Mouse (Mus musculus) lung, embryonic 15.5 days (tissue): ENCODE data around the gene Tnfrsf8. TPM values are rescaled to one million over a fixed set of nuclear protein-coding genes. Genes with fewer than 3 reads are reported as not detected.

Experiments
- ATAC-seq: fragments of 200-750 bp; cut with Nextera tagmentation; 2 replicates; pipeline ENCODE4 v1.8.0; 2017; ENCODE audit warnings: moderate number of reproducible peaks, borderline replicate concordance; ENCODE audit not compliant: low FRiP score, low TSS enrichment; ENCODE audit errors: extremely low read depth
- H3K27ac ChIP-seq: fragments of 300-500 bp; sonication (generic); 2 replicates; pipeline ENCODE4 v1.5.1; 2015; ENCODE audit warnings: moderate library complexity, mild to moderate bottlenecking, inconsistent platforms
- H3K27me3 ChIP-seq: fragments of 300-500 bp; sonication (generic); 2 replicates; pipeline ENCODE4 v1.6.1; 2015; ENCODE audit warnings: inconsistent platforms
- H3K36me3 ChIP-seq: fragments of 300-500 bp; sonication (generic); 2 replicates; pipeline ENCODE4 v1.6.1; 2015; ENCODE audit warnings: inconsistent platforms
- H3K4me1 ChIP-seq: fragments of 300-500 bp; sonication (generic); 2 replicates; pipeline ENCODE4 v1.6.1; 2015; ENCODE audit warnings: inconsistent platforms
- H3K4me2 ChIP-seq: fragments of 300-500 bp; sonication (generic); 2 replicates; pipeline ENCODE4 v1.6.1; 2015; ENCODE audit warnings: inconsistent platforms, mild to moderate bottlenecking, moderate library complexity
- H3K4me3 ChIP-seq: fragments of 300-500 bp; sonication (generic); 2 replicates; pipeline ENCODE4 v1.5.1; 2015; ENCODE audit warnings: mild to moderate bottlenecking, inconsistent platforms
- H3K9ac ChIP-seq: fragments of 300-500 bp; sonication (generic); 2 replicates; pipeline ENCODE4 v1.6.1; 2015; ENCODE audit warnings: inconsistent platforms
- H3K9me3 ChIP-seq: fragments of 300-500 bp; sonication (generic); 2 replicates; pipeline ENCODE4 v1.6.1; 2016; ENCODE audit warnings: inconsistent platforms
- WGBS: fragments of 180-500 bp; shearing (Covaris S2); methylation state at CpG from one replicate; pipeline ENCODE4 v1.1.7; 2015; 5-methylcytosine and 5-hydroxymethylcytosine counted together
- polyA plus RNA-seq: library from polyadenylated mRNA; unstranded; fragments of >200 nt; fragmentation: Nextera tagmentation; extraction: Ambion mirVana; gene quantifications from 2 replicates; pipeline ENCODE4 v1.2.1, GENCODE M21; 2015

The Tnfrsf8 gene
- polyA plus RNA-seq, 1 experiment from 2014 or later, result 0.98 TPM

DNA sequence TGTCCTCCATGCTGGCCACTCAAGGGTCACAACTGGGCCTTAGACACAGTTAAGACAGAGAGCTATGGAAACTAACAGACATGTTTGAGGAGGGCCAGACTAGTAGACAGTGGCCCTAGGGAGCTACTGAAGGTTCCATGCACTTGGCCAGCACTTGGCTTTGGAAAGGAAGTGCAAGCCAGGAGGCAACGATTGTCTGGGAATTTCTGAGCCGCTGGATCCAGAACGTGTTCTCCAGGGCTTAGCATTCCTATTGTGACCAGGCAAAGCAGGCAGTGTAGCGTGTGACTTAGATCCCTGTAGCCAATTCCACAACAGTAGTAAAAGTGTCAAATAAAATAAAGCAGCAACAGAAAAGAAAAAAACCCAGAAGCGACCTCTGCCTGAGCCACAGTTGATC lies 54.2 kb downstream of the Tnfrsf8 start:
- Histone ChIP-seq H3K27me3 (no peaks in the 10 kb centered on the region; the same call in 1 of the 2 replicates), H3K4me2 (no peak overlapping the region), H3K4me3 (no peak overlapping the region), H3K9me3 (no peaks in the 10 kb centered on the region), H3K9ac (no peak overlapping the region), H3K27ac (no peak overlapping the region), H3K4me1 (no peaks in the 10 kb centered on the region), H3K36me3 (no peaks in the 10 kb centered on the region)
- no peak for ATAC-seq
- 83% methylated on average over 5 of the region's 5 CpGs for WGBS

DNA sequence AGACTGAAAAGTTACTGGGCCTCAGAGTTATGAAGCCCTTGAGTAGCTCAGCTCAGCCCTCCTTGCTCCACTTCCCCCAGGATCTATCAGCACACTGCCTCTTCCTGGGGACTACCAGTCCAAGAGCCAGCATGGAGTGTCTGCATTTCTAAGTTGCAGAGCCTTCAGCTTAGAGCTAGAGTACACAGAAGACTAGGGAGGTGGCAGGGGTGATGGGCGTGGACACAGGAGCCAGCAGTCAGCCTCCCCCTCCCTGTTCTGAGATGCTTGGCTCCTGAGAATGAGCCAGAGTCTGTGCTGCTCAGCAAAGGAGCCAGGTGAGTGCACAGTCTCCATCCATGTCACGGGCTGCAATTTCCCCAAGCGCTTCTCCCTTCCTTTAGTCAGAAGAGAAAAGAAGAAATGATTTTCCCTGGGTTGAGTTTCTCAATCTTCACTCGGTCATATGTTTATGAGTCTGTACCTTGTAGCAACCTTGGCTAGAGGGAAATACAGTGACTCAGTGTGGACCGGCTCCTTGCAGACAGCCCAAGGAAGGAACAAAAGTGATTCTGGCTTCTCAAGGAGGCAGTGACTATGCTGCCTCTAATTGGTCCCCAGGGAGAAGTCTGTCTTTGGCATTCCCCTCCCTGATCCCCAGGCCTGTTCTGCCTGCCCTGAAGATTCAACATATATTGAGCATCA lies 57.1 kb downstream of the Tnfrsf8 start:
- Histone ChIP-seq H3K4me3 (no peak overlapping the region), H3K36me3 (no peaks in the 10 kb centered on the region), H3K9me3 (no peaks in the 10 kb centered on the region), H3K4me2 (no peak overlapping the region), H3K9ac (no peak overlapping the region), H3K27me3 (no peaks in the 10 kb centered on the region), H3K4me1 (no peaks in the 10 kb centered on the region), H3K27ac (no peak overlapping the region)
- 62% methylated on average over 5 of the region's 5 CpGs for WGBS
- ATAC-seq, result no peak

DNA sequence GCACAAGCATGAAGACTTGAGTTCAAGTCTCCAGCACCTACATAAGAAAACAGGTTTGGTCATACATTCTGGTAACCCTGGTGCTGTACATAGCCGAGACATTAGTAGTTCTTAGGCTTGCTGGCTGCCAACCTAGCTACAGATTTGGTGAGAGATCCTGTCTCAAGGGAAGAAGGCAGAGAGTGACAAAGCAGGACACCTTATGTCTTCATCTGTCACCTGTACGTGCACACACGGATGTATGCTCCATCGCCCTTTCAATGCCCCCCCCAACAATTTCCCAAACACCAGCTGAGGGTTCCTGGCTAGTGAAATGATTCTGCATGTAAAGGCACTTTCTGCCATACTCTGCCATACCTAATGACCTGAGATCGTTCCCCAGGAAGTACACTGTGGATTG lies 58.8 kb downstream of the Tnfrsf8 start:
- H3K4me1 ChIP-seq, result no peaks in the 10 kb centered on the region
- H3K4me2 ChIP-seq, result no peak overlapping the region
- H3K9ac ChIP-seq, result no peak overlapping the region
- no peaks in the 10 kb centered on the region for H3K27me3 ChIP-seq
- no peaks in the 10 kb centered on the region for H3K9me3 ChIP-seq
- no peak overlapping the region for H3K4me3 ChIP-seq
- ATAC-seq, result no peak
- H3K27ac ChIP-seq, result no peak overlapping the region
- no peaks in the 10 kb centered on the region for H3K36me3 ChIP-seq
- WGBS, result 76% methylated on average over 5 of the region's 5 CpGs

DNA sequence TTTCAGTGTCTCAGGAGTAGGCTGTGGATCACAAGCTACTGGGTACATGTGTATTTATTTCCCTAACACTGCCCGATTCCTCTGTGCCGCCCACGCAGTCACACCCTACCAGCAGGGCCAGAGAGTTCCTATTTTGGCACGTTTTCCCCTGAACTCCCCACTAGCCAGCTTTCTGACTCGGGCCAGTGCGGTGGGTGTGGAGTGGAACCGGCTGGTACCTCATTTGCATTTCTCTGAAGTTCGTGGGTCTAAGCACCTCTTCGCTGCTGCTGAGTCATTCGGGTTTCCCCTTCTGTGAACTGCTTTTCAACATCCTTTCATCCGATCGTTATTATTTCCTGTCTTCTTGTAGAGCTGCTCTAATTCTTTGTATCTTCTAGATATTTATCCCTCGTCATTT lies 60.5 kb downstream of the Tnfrsf8 start:
- no peak for ATAC-seq

DNA sequence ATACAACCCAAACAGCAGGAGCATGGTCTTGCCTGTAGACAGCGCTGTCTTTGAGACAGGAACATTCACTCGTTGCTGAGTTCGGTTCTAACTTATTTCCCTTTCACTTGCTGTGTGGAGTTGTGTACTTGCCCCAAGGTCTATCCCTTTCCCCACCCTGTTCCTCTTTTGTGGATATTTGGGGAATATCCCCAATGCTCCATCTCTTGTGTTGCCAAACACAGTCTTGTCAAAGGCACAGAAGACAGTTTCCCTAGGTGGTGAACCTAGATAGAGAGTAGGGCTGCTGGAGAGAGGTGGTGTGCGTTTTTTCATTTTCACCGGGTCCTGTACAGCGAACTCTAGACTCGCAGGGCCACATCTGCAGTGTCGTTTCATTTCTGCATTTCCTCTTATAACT lies 62.4 kb downstream of the Tnfrsf8 start:
- H3K4me2 ChIP-seq, result no peak overlapping the region
- no peaks in the 10 kb centered on the region for H3K36me3 ChIP-seq
- no peak overlapping the region for H3K9ac ChIP-seq
- H3K27ac ChIP-seq, result no peak overlapping the region
- no peaks in the 10 kb centered on the region for H3K9me3 ChIP-seq
- no peak for ATAC-seq
- 88% methylated on average over 8 of the region's 8 CpGs for WGBS
- peaks cover 9% of the 10 kb centered on the region; the same call in 1 of the 2 replicates for H3K27me3 ChIP-seq
- H3K4me3 ChIP-seq, result no peak overlapping the region
- H3K4me1 ChIP-seq, result no peaks in the 10 kb centered on the region

More for the DNA sequence above, 60.5 kb downstream of the Tnfrsf8 start:
- Histone ChIP-seq H3K4me2 (no peak overlapping the region), H3K4me1 (no peaks in the 10 kb centered on the region), H3K27ac (no peak overlapping the region), H3K4me3 (no peak overlapping the region), H3K27me3 (no peaks in the 10 kb centered on the region), H3K9ac (no peak overlapping the region), H3K9me3 (no peaks in the 10 kb centered on the region), H3K36me3 (no peaks in the 10 kb centered on the region)
- WGBS, result 35% methylated on average over 13 of the region's 13 CpGs

DNA sequence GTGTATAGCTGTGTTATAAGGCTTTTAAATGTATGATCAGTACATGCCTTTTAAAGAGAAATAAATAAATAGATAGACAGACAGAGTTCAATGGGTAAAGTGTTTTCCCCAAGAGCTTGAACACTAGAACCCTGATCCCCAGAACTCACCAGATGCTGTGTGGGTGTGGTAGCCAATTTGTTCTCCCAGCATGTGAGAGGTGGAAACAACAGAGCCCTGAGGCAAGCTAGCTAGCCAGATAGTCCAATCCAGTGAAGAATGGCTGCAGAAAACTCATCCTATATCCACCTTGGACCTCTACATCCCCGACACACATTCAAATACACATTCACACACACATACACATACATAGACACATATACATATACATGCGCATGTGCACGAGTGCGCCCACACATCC lies 63.4 kb downstream of the Tnfrsf8 start:
- Histone ChIP-seq H3K4me3 (no peak overlapping the region), H3K4me2 (no peak overlapping the region), H3K4me1 (no peaks in the 10 kb centered on the region), H3K27me3 (peaks cover 20% of the 10 kb centered on the region; the same call in 1 of the 2 replicates), H3K9ac (no peak overlapping the region), H3K27ac (no peak overlapping the region), H3K36me3 (no peaks in the 10 kb centered on the region), H3K9me3 (no peaks in the 10 kb centered on the region)
- ATAC-seq, result no peak
- WGBS, result 91% methylated on average over 4 of the region's 4 CpGs

DNA sequence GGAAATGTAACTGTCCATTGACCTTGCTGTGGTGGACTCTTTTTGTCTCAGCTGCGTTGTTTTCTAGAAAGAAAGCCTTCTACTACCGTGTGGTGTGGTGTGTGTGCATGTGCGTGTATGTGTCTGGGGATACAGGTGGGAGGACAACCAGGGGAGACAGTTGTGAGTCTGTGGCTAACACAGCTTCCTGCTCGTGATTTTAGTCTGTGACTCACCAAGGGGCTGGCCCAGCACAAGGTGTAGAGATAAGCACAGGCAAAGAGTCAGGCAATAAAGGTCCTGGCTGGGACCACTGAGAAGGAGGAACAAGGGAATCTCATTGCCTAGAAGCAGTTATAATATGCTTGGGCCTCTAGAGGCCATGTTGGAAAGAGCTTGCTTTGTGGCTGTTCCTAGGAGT lies 65.0 kb downstream of the Tnfrsf8 start:
- no peak overlapping the region for H3K9ac ChIP-seq

DNA sequence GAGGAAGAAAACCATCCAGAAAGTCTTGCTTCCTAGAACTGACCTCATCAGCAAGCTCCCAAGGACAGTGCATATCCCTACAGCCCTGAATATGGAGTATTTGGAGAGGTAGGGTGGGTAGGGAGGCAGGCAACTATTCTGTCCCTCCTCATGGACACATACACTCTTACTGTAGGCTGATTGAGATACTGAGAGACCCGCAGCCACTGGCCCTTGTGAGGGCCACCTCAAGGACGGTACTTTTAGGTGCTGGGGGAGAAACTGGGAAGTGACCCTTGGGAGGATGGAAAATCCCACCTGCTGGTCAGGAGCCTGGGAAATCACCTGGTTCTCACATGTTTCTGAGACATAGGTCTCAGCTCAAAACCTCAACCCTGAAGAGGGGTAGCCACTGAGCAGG lies 67.4 kb downstream of the Tnfrsf8 start:
- no peak overlapping the region for H3K4me3 ChIP-seq
- no peaks in the 10 kb centered on the region for H3K36me3 ChIP-seq
- no peak overlapping the region for H3K27ac ChIP-seq
- H3K4me1 ChIP-seq, result no peaks in the 10 kb centered on the region
- WGBS, result 58% methylated on average over 2 of the region's 2 CpGs
- no peak for ATAC-seq
- no peak overlapping the region for H3K4me2 ChIP-seq
- H3K9me3 ChIP-seq, result no peaks in the 10 kb centered on the region
- H3K9ac ChIP-seq, result no peak overlapping the region
- H3K27me3 ChIP-seq, result peaks cover 41% of the 10 kb centered on the region

More for the DNA sequence above, 65.0 kb downstream of the Tnfrsf8 start:
- Histone ChIP-seq H3K27ac (no peak overlapping the region), H3K36me3 (no peaks in the 10 kb centered on the region), H3K9me3 (no peaks in the 10 kb centered on the region), H3K4me3 (no peak overlapping the region), H3K4me2 (no peak overlapping the region), H3K4me1 (no peaks in the 10 kb centered on the region), H3K27me3 (peaks cover 35% of the 10 kb centered on the region)
- WGBS, result 68% methylated on average over 4 of the region's 4 CpGs
- ATAC-seq, result no peak

DNA sequence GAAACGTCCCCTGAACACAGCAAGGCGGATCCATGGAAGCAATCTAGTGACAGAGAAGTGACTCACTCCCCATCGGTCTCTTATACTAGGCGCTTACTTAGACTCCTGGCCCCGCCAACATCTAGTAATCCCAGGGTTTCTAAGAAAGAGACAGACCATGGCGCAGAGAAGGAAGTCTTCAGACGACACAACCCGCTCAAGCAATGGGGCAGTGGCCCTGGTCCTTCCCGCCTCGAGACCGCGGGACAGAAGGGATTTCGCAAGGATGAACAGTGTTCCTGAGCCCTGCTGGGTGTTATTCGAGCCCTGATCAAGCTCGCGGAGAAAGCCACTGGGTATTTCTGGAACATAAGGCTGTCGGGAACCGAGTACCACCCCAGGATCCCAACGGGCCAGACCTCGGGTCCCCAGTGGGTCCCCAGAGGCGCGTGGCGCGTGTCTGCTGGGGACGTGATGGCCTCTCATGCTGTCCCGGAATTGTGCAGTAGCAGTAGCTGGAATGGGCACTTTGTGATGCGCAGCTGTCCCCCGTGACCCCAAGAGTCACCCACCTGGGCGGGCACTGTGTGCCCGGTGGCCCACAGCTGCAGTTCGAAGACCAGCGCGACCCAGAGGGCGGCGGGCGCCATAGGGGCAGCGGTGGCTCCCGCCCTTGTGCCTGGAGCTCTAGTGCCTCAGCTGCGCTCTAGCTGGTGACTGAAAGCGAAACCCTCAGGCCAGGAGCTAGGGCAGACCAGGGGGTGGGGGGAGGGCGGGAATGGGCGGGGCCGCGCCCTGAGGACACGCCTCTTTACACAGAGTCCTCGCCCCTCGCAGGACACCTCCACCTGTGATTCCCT lies 68.6 kb downstream of the Tnfrsf8 start, which contains the start of gene Tnfrsf1b:
Tnfrsf1b (minus strand) TSS at position 698 of the 839 bp plus-strand sequence.
- Histone ChIP-seq H3K4me2 (peak within 1 kb of the TSS; percentile 83), H3K27ac (no peak within 1 kb of the TSS), H3K4me3 (peak within 1 kb of the TSS; percentile 47), H3K27me3 (peaks cover 41% of the 10 kb centered on the region), H3K4me1 (no peaks in the 10 kb centered on the region), H3K36me3 (no peaks in the 10 kb centered on the region), H3K9me3 (no peaks in the 10 kb centered on the region), H3K9ac (peak within 1 kb of the TSS; percentile 43)
- peak; percentile 86 for ATAC-seq
- 1% methylated on average over 47 of the region's 47 CpGs for WGBS

DNA sequence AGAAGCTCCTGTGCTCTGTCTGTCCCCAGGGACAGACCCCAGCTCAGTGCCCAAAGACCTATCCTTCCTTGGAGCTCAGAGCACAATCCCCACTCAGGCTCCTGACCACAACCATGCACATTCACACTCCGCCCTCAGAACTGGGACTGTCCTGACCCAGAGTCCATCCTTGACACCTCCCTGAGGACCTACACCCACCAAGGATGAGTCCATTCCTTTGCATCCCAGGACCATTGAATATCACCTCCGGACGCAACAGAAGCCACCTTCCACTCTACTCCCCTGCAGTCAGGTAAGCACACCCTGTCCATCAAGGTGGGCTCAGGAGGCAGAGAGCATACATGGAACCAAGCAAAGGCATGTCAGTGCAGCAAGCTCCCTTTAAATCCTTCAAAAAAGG lies 69.4 kb downstream of the Tnfrsf8 start:
- ATAC-seq, result no peak
- peak overlapping the region; percentile 83 for H3K4me2 ChIP-seq
- no peak overlapping the region for H3K27ac ChIP-seq
- WGBS, result 76% methylated on average over 3 of the region's 3 CpGs
- no peaks in the 10 kb centered on the region for H3K36me3 ChIP-seq
- H3K9ac ChIP-seq, result no peak overlapping the region
- no peaks in the 10 kb centered on the region for H3K9me3 ChIP-seq
- 0 out of 2 replicates have a peak overlapping the region, but pooled peaks have one; percentile 47 for H3K4me3 ChIP-seq
- peaks cover 41% of the 10 kb centered on the region for H3K27me3 ChIP-seq
- no peaks in the 10 kb centered on the region for H3K4me1 ChIP-seq

DNA sequence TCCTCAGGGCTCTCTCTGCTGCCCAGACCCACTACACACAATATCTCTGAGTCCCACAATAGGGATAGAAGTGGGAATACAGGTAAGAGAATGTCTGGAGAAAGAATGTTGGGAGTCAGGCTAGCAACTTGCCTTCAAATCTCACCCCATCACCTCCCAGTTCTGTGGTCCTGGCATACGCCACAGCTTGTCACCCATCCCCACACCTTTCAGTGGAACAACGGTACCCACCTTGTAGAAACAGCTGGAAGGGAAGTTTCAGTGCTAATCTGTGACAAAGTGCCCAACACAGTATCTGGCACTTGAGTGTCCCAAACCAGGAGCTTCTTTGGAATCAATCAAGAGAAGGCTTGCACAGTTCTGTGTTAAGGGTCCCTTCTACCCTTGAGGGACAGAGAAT lies 70.3 kb downstream of the Tnfrsf8 start:
- Histone ChIP-seq H3K27ac (no peak overlapping the region), H3K4me1 (peaks cover 6% of the 10 kb centered on the region), H3K9ac (no peak overlapping the region), H3K27me3 (peaks cover 41% of the 10 kb centered on the region), H3K4me2 (no peak overlapping the region), H3K4me3 (no peak overlapping the region), H3K36me3 (no peaks in the 10 kb centered on the region), H3K9me3 (no peaks in the 10 kb centered on the region)
- WGBS, result 82% methylated on average over 2 of the region's 2 CpGs
- ATAC-seq, result no peak

DNA sequence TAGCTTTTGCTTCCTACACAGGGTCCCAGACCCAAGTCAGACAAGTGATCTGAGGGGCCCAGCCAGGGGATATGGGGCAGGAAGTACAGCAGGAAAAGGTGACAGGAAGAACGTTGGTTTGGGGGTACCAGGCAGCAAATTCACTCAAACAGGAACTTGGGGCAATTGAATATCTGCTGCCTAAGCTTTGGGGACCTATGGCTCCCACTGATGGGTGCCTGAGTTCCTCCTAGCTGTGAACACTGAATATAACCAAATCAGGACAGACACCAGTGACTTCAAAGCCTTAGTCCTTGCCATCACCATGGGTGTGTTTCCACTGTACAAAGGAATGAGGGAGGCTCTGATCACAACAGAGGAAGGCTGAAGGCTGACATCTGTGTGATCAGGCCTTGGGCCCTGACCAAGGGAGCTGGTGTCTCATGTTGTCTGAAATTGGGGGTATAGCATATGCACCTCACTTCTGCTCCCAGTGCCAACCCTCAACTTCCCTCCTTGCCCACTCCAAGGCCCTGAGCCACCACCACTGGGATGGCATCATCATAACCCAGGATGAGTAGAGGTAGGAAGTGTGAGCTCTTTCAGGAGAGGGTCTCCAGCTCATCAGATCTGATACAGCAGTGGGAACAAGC lies 72.1 kb downstream of the Tnfrsf8 start:
- Histone ChIP-seq H3K36me3 (no peaks in the 10 kb centered on the region), H3K27ac (no peak overlapping the region), H3K4me1 (peaks cover 9% of the 10 kb centered on the region), H3K4me2 (no peak overlapping the region), H3K9me3 (no peaks in the 10 kb centered on the region), H3K27me3 (peaks cover 34% of the 10 kb centered on the region), H3K9ac (no peak overlapping the region), H3K4me3 (no peak overlapping the region)
- 27% methylated on average over 1 of the region's 1 CpGs for WGBS
- ATAC-seq, result no peak
